Mouse (Mus musculus): Measurements from ENCODE around the gene 4930516K23Rik. TPM values are rescaled to one million over a fixed set of nuclear protein-coding genes. Genes with fewer than 3 reads are reported as not detected.

The 4930516K23Rik gene
- polyA plus RNA-seq, 1 experiment from 2014 or later, result not detected

DNA sequence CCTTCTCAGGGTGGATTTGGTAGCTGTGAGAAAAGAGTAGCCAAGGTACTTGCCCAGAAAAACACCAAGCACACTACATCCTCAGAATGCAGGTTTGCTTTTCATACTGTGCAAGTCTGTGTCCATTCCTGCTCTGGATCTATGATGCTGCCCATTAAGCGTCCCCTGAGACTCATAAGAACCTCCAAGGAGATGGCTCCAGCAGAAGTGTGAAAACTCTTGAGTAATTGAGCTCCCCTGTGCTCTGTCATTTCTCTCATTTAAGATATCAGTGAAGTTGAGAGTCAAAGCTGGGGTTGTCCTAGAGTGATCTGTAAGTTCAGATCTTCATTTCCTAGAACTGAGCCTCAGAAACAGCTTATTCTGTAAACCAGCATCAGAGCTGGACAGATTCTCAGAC, 8.7 kb downstream of the 4930516K23Rik start, which contains the start of gene Olfr642:
TSS of gene Olfr642 (minus strand) at position 101 of the 400 bp plus-strand sequence.
- Histone ChIP-seq H3K27ac (ENCODE audit: low read depth) (no peak within 1 kb of the TSS), H3K9ac (replicated peaks) (no peak within 1 kb of the TSS), H3K4me2 (ENCODE audit: low read depth, low read length) (no peak within 1 kb of the TSS), H3K36me3 (replicated peaks; ENCODE audit: insufficient read depth, low read length) (no peaks in the 10 kb centered on the region), H3K4me3 (ENCODE audit: low read depth, low read length) (no peak within 1 kb of the TSS), H3K4me1 (ENCODE audit: insufficient read depth) (no peaks in the 10 kb centered on the region), H3K9me3 (ENCODE audit: low read length) (no peaks in the 10 kb centered on the region), H3K27me3 (ENCODE audit: insufficient read depth, low read length) (no peaks in the 10 kb centered on the region)
- ATAC-seq (no peak), DNase-seq (no peak)
- TF ChIP-seq CTCF (IDR thresholded peaks at IDR 0.05; ENCODE audit: low read depth) (no peak), EP300 (IDR thresholded peaks at IDR 0.05; ENCODE audit: low read depth) (no peak)
- 67% methylated on average over 1 of the region's 1 CpGs for WGBS (ENCODE audit: insufficient replicate concordance)

- Histone ChIP-seq H3K27me3 (ENCODE audit: insufficient read depth, low read length) (no peaks in the 10 kb centered on the region), H3K36me3 (replicated peaks; ENCODE audit: insufficient read depth, low read length) (no peaks in the 10 kb centered on the region), H3K9ac (replicated peaks) (no peak overlapping the region), H3K27ac (ENCODE audit: low read depth) (no peak overlapping the region), H3K9me3 (ENCODE audit: low read length) (no peaks in the 10 kb centered on the region), H3K4me3 (ENCODE audit: low read depth, low read length) (no peak overlapping the region), H3K4me1 (ENCODE audit: insufficient read depth) (no peaks in the 10 kb centered on the region), H3K4me2 (ENCODE audit: low read depth, low read length) (no peak overlapping the region)
- WGBS (ENCODE audit: insufficient replicate concordance), result 65% methylated on average over 4 of the region's 4 CpGs
- TF ChIP-seq EP300 (IDR thresholded peaks at IDR 0.05; ENCODE audit: low read depth), result no peak
- TF ChIP-seq CTCF (IDR thresholded peaks at IDR 0.05; ENCODE audit: low read depth), result no peak
- DNase-seq, result no peak
- no peak for ATAC-seq
These were observed 10.5 kb downstream of the 4930516K23Rik start for GRCm38 (mm10) chr7:104050745-104051144.

DNA sequence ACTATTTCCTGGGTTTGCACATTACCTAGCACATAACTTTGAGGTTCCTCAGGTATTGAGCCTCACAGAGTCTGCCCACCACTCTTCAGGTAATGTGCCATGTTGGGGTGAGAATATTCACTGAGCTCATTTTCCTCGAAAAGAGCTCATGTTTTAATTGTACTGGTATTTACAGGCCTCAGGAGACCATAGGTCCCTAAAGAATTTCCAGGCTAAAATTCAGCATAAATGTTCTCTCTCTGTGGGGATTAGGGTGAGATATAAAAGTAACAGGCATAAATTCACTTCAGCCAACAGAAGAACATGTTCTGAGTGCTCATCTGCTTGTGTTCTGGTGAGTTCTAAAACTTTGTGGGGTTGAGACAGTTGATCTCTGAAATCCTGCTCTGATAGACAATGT, 26.1 kb downstream of the 4930516K23Rik start, which contains the start of gene Olfr641:
TSS of gene Olfr641 (plus strand) at position 301 of the 400 bp plus-strand sequence.
- Histone ChIP-seq H3K27me3 (ENCODE audit: insufficient read depth, low read length) (no peaks in the 10 kb centered on the region), H3K27ac (ENCODE audit: low read depth) (no peak within 1 kb of the TSS), H3K4me1 (ENCODE audit: insufficient read depth) (no peaks in the 10 kb centered on the region), H3K9me3 (ENCODE audit: low read length) (no peaks in the 10 kb centered on the region), H3K36me3 (replicated peaks; ENCODE audit: insufficient read depth, low read length) (no peaks in the 10 kb centered on the region), H3K4me2 (ENCODE audit: low read depth, low read length) (no peak within 1 kb of the TSS), H3K9ac (replicated peaks) (no peak within 1 kb of the TSS), H3K4me3 (ENCODE audit: low read depth, low read length) (no peak within 1 kb of the TSS)
- WGBS (ENCODE audit: insufficient replicate concordance), result 51% methylated on average over 1 of the region's 1 CpGs
- DNase-seq (no peak), ATAC-seq (no peak)
- TF ChIP-seq CTCF (IDR thresholded peaks at IDR 0.05; ENCODE audit: low read depth) (no peak), EP300 (IDR thresholded peaks at IDR 0.05; ENCODE audit: low read depth) (no peak)

DNA sequence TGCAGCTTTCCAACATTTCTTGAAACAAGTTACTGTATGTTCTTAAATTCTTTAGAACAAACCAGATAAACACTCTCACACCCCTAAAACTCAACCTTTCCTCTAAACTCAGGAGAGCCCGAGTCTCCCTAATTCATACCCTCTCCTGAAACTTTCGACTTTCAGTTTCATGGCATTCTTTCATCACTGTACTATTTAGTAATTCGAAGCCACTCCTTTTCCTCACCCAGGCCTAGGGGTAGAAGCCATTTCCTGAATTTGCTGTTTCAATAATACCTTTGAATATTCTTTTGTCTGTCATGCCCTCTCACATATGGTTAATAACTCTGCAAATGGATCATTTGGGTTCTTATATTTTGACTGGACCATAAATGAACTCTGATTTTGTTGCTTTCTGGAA, 34.3 kb downstream of the 4930516K23Rik start:
- TF ChIP-seq CTCF (IDR thresholded peaks at IDR 0.05; ENCODE audit: low read depth) (no peak), EP300 (IDR thresholded peaks at IDR 0.05; ENCODE audit: low read depth) (no peak)
- no peak overlapping the region for H3K27ac ChIP-seq (ENCODE audit: low read depth)
- DNase-seq (no peak), ATAC-seq (no peak)
- H3K4me1 ChIP-seq (ENCODE audit: insufficient read depth), result no peaks in the 10 kb centered on the region
- H3K36me3 ChIP-seq (replicated peaks; ENCODE audit: insufficient read depth, low read length), result no peaks in the 10 kb centered on the region
- H3K27me3 ChIP-seq (ENCODE audit: insufficient read depth, low read length), result no peaks in the 10 kb centered on the region
- H3K9me3 ChIP-seq (ENCODE audit: low read length), result no peaks in the 10 kb centered on the region
- H3K4me2 ChIP-seq (ENCODE audit: low read depth, low read length), result no peak overlapping the region
- H3K4me3 ChIP-seq (ENCODE audit: low read depth, low read length), result no peak overlapping the region
- H3K9ac ChIP-seq (replicated peaks), result no peak overlapping the region
- WGBS (ENCODE audit: insufficient replicate concordance), result 63% methylated on average over 3 of the region's 3 CpGs

- Histone ChIP-seq H3K4me1 (ENCODE audit: insufficient read depth) (no peaks in the 10 kb centered on the region), H3K27me3 (ENCODE audit: insufficient read depth, low read length) (no peaks in the 10 kb centered on the region), H3K4me3 (ENCODE audit: low read depth, low read length) (no peak within 1 kb of the TSS), H3K36me3 (replicated peaks; ENCODE audit: insufficient read depth, low read length) (no peaks in the 10 kb centered on the region), H3K27ac (ENCODE audit: low read depth) (no peak within 1 kb of the TSS), H3K9me3 (ENCODE audit: low read length) (no peaks in the 10 kb centered on the region), H3K4me2 (ENCODE audit: low read depth, low read length) (no peak within 1 kb of the TSS), H3K9ac (replicated peaks) (no peak within 1 kb of the TSS)
- no peak for DNase-seq
- no peak for ATAC-seq
- WGBS (ENCODE audit: insufficient replicate concordance), result 73% methylated on average over 6 of the region's 6 CpGs
- TF ChIP-seq CTCF (IDR thresholded peaks at IDR 0.05; ENCODE audit: low read depth) (no peak), EP300 (IDR thresholded peaks at IDR 0.05; ENCODE audit: low read depth) (no peak)
These were observed 35.8 kb downstream of the 4930516K23Rik start, which contains the start of gene Olfr640 for GRCm38 (mm10) chr7:104025473-104025872. Olfr640 (minus strand) TSS chr7:104025573.

DNA sequence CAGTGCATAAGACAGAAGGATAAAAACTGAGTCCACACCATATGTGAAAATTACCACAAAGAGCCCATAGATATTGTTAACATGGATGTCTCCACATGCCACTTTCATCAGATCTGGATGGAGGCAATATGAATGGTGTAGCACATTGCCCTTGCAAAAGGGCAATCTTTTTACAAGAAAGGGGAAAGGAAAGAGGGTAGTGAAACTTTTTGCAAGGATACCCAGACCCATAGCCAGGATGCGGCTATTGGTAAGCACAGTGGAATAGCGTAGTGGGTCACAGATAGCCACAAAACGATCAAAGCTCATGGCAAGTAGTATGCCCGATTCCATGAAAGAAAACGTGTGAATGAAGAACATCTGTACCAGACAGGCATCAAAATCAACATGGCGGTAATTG, 39.6 kb downstream of the 4930516K23Rik start:
- H3K4me3 ChIP-seq (ENCODE audit: low read depth, low read length), result no peak overlapping the region
- TF ChIP-seq CTCF (IDR thresholded peaks at IDR 0.05; ENCODE audit: low read depth) (no peak), EP300 (IDR thresholded peaks at IDR 0.05; ENCODE audit: low read depth) (no peak)
- DNase-seq, result no peak
- H3K9ac ChIP-seq (replicated peaks), result no peak overlapping the region
- WGBS (ENCODE audit: insufficient replicate concordance), result 81% methylated on average over 6 of the region's 6 CpGs
- no peaks in the 10 kb centered on the region for H3K4me1 ChIP-seq (ENCODE audit: insufficient read depth)
- no peaks in the 10 kb centered on the region for H3K27me3 ChIP-seq (ENCODE audit: insufficient read depth, low read length)
- H3K27ac ChIP-seq (ENCODE audit: low read depth), result no peak overlapping the region
- H3K9me3 ChIP-seq (ENCODE audit: low read length), result no peaks in the 10 kb centered on the region
- H3K36me3 ChIP-seq (replicated peaks; ENCODE audit: insufficient read depth, low read length), result no peaks in the 10 kb centered on the region
- no peak overlapping the region for H3K4me2 ChIP-seq (ENCODE audit: low read depth, low read length)
- ATAC-seq, result no peak

GRCm38 (mm10) chr7:104018953-104019352, 42.3 kb downstream of the 4930516K23Rik start:
- WGBS (ENCODE audit: insufficient replicate concordance), result 72% methylated on average over 1 of the region's 1 CpGs
- H3K4me3 ChIP-seq (ENCODE audit: low read depth, low read length), result no peak overlapping the region
- no peak overlapping the region for H3K9ac ChIP-seq (replicated peaks)
- DNase-seq, result no peak
- no peak overlapping the region for H3K27ac ChIP-seq (ENCODE audit: low read depth)
- no peaks in the 10 kb centered on the region for H3K27me3 ChIP-seq (ENCODE audit: insufficient read depth, low read length)
- no peaks in the 10 kb centered on the region for H3K36me3 ChIP-seq (replicated peaks; ENCODE audit: insufficient read depth, low read length)
- no peak for TF ChIP-seq CTCF (IDR thresholded peaks at IDR 0.05; ENCODE audit: low read depth)
- TF ChIP-seq EP300 (IDR thresholded peaks at IDR 0.05; ENCODE audit: low read depth), result no peak
- H3K9me3 ChIP-seq (ENCODE audit: low read length), result no peaks in the 10 kb centered on the region
- no peak overlapping the region for H3K4me2 ChIP-seq (ENCODE audit: low read depth, low read length)
- no peaks in the 10 kb centered on the region for H3K4me1 ChIP-seq (ENCODE audit: insufficient read depth)
- ATAC-seq, result no peak
